Mouse (Mus musculus) C2C12 (cell line): ENCODE data around the gene Fbxl19.
A peak's percentile ranks its signal among the peaks of the same experiment; 100 is the strongest.

Source experiments
- CTCF ChIP-seq: IDR thresholded peaks from one replicate; pipeline ENCODE4 v1.5.1; 2011; ENCODE audit not compliant: control insufficient read depth, insufficient read depth, insufficient read length
- MYOD1 ChIP-seq: IDR thresholded peaks from one replicate; pipeline ENCODE4 v1.6.1; 2011; ENCODE audit warnings: low read depth; ENCODE audit not compliant: control insufficient read depth, insufficient read length
- MYOG ChIP-seq: IDR thresholded peaks from one replicate; pipeline ENCODE4 v1.6.1; 2011; ENCODE audit not compliant: control insufficient read depth, insufficient read length; ENCODE audit errors: extremely low read depth
- USF1 ChIP-seq: IDR thresholded peaks from one replicate; pipeline ENCODE4 v1.6.1; 2011; ENCODE audit warnings: low read depth, mild to moderate bottlenecking, control low read depth, moderate library complexity

DNA sequence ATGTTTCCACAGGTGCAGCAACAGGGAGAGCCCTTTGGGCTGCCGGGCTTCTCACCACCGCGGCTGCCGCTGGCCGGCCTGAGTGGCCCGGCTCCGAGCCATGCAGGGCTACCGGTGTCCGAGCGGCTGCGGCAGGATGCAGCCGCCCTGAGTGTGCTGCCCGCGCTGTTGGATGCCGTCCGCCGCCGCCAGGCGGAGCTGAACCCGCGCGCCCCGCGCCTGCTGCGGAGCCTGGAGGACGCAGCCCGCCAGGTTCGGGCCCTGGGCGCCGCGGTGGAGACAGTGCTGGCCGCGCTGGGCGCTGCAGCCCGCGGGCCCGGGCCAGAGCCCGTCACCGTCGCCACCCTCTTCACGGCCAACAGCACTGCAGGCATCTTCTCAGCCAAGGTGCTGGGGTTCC, 27.4 kb upstream of the Fbxl19 start:
- TF ChIP-seq MYOD1 (no peak), USF1 (no peak), CTCF (peak; percentile 5), MYOG (no peak)
